ENCODE assay signal across 18 mouse cellular contexts in genomic region chr12:108062137-108062536, GRCm38 (mm10). TPM values are rescaled to one million over a fixed set of nuclear protein-coding genes. Genes with fewer than 3 reads are reported as not detected.
"Had no signal": no experiment of that assay in that cellular context is flagged by ENCODE, and none has a peak within 500 bp of the region (broad histone marks: within the 10 kb centered on the region; RNA-seq: fewer than 3 reads in every experiment).

No protein-coding gene starts in this region.

- H3K9ac ChIP-seq: liver, embryonic 13.5 days; liver, embryonic 15.5 days; liver, postnatal 0 days; lung, embryonic 15.5 days; midbrain, embryonic 12.5 days; neural tube, embryonic 12.5 days had no signal

- H3K27me3 ChIP-seq: liver, embryonic 13.5 days; liver, embryonic 15.5 days; lung, embryonic 15.5 days; midbrain, embryonic 12.5 days; neural tube, embryonic 12.5 days had no signal

- H3K4me3 ChIP-seq: liver, embryonic 13.5 days; liver, embryonic 15.5 days; lung, embryonic 15.5 days; megakaryocyte, embryonic 14.5 days; midbrain, embryonic 12.5 days; neural tube, embryonic 12.5 days had no signal

- H3K4me2 ChIP-seq: liver, embryonic 13.5 days; liver, embryonic 15.5 days; lung, embryonic 15.5 days; midbrain, embryonic 12.5 days; neural tube, embryonic 12.5 days had no signal

- H3K36me3 ChIP-seq: liver, embryonic 13.5 days; liver, embryonic 15.5 days; lung, embryonic 15.5 days; midbrain, embryonic 12.5 days; neural tube, embryonic 12.5 days had no signal

- DNase-seq: liver, embryonic 13.5 days; liver, postnatal 0 days; lung, adult 2 months; lung, postnatal 14 days; lung, postnatal 4 days; midbrain, embryonic 14.5 days; right cerebral cortex, postnatal 14 days; spleen, adult 18-20 months; thymus, adult 18-20 months; thymus, postnatal 25 days; thymus, postnatal 4 days had no signal

- H3K9me3 ChIP-seq: liver, embryonic 13.5 days; liver, embryonic 15.5 days; lung, embryonic 15.5 days; midbrain, embryonic 12.5 days; neural tube, embryonic 12.5 days had no signal

- H3K4me1 ChIP-seq: liver, embryonic 13.5 days; liver, embryonic 15.5 days; lung, embryonic 15.5 days; megakaryocyte, embryonic 14.5 days had no signal

- H3K27ac ChIP-seq: liver, embryonic 13.5 days; liver, embryonic 15.5 days; lung, embryonic 15.5 days; midbrain, embryonic 12.5 days; neural tube, embryonic 12.5 days had no signal

- ATAC-seq: liver, postnatal 0 days; lung, postnatal 0 days; midbrain, embryonic 16.5 days had no signal

RNA-seq across cellular contexts. Expression of gene Bcl11b, which starts 58.7 kb away (rescaled TPM):
- polyA plus RNA-seq: liver, postnatal 0 days had no signal
